Mouse (Mus musculus) gastrocnemius, postnatal 4 days (tissue): ENCODE results near the gene Mif4gd. TPM values are rescaled to one million over a fixed set of nuclear protein-coding genes. Genes with fewer than 3 reads are reported as not detected.
"Not testable (repeated sequence)": the region's sequence is repeated elsewhere in the genome, so short reads cannot be mapped to it uniquely, and the experiment has no call there.

Source experiments
- DNase-seq, 2 experiments: peaks; one replicate each; pipeline ENCODE4 v3.0.0; 2021 to 2022; ENCODE audit warnings: low spot score in 2 of 2, mixed read lengths in 2 of 2
- long read RNA-seq, 2 experiments: library from polyadenylated mRNA; stranded (forward); transcript quantifications; one replicate each; pipeline ENCODE4 v2.0.0; 2021
- total RNA-seq, 2 experiments: library from RNA; stranded (reverse); gene quantifications; 2 replicates each; pipeline ENCODE4 v1.2.3; 2021

Mif4gd gene
- total RNA-seq: 10 to 100 TPM; 29.7 to 31.9 TPM
- long read RNA-seq, experiment 1, transcript Mif4gd-201 (6 exons, 1,372 nt): major isoform, 9 of 26 reads
- long read RNA-seq, experiment 1, partial matches to known transcripts: 0 of 26 reads
- long read RNA-seq, experiment 1, other reads (novel, unspliced or antisense): 11 of 26 reads
- long read RNA-seq, experiment 2, transcript Mif4gd-201 (6 exons, 1,372 nt): major isoform, 7 of 20 reads
- long read RNA-seq, experiment 2, partial matches to known transcripts: 5 of 20 reads
- long read RNA-seq, experiment 2, other reads (novel, unspliced or antisense): 8 of 20 reads

- DNase-seq: peak; percentile 80 to 88
Measured at GRCm38 (mm10) chr11:115612410-115613137, at the start of gene Mif4gd. Mif4gd (minus strand) TSS chr11:115612969.

GRCm38 (mm10) chr11:115660376-115660775, 47.6 kb upstream of the Mif4gd start:
- no peak for DNase-seq

- DNase-seq: no peak
Measured at GRCm38 (mm10) chr11:115658521-115658920, 45.8 kb upstream of the Mif4gd start.

GRCm38 (mm10) chr11:115654128-115654527, 41.4 kb upstream of the Mif4gd start:
- DNase-seq: no peak

GRCm38 (mm10) chr11:115653194-115653593, 40.4 kb upstream of the Mif4gd start:
- no peak for DNase-seq

GRCm38 (mm10) chr11:115651680-115652079, 38.9 kb upstream of the Mif4gd start:
- no peak for DNase-seq

GRCm38 (mm10) chr11:115649706-115650105, 36.9 kb upstream of the Mif4gd start:
- DNase-seq: no peak

GRCm38 (mm10) chr11:115647459-115647858, 34.7 kb upstream of the Mif4gd start:
- DNase-seq: peak in 1 of 2 experiments; percentile 44

GRCm38 (mm10) chr11:115646439-115646838, 33.7 kb upstream of the Mif4gd start:
- DNase-seq: no peak

- DNase-seq: not testable (repeated sequence)
Measured at GRCm38 (mm10) chr11:115645498-115645897, 32.7 kb upstream of the Mif4gd start.

- no peak for DNase-seq
Measured at GRCm38 (mm10) chr11:115644308-115644707, 31.5 kb upstream of the Mif4gd start.

GRCm38 (mm10) chr11:115643265-115643664, 30.5 kb upstream of the Mif4gd start:
- DNase-seq: peak in 1 of 2 experiments; percentile 11

- DNase-seq: peak in 1 of 2 experiments; percentile 13
Measured at GRCm38 (mm10) chr11:115642705-115643104, 29.9 kb upstream of the Mif4gd start.

- no peak for DNase-seq
Measured at GRCm38 (mm10) chr11:115641664-115642036, 28.9 kb upstream of the Mif4gd start.

- peak in 1 of 2 experiments; percentile 14 for DNase-seq
Measured at GRCm38 (mm10) chr11:115640978-115641663, 28.4 kb upstream of the Mif4gd start.

- DNase-seq: no peak
Measured at GRCm38 (mm10) chr11:115640311-115640828, 27.6 kb upstream of the Mif4gd start.

- no peak for DNase-seq
Measured at GRCm38 (mm10) chr11:115639540-115639939, 26.8 kb upstream of the Mif4gd start.

- peak in 1 of 2 experiments; percentile 11 for DNase-seq
Measured at GRCm38 (mm10) chr11:115638498-115639409, 26.0 kb upstream of the Mif4gd start.

- no peak for DNase-seq
Measured at GRCm38 (mm10) chr11:115636960-115637359, 24.2 kb upstream of the Mif4gd start.

- DNase-seq: no peak
Measured at GRCm38 (mm10) chr11:115635484-115635883, 22.7 kb upstream of the Mif4gd start.

GRCm38 (mm10) chr11:115635041-115635440, 22.3 kb upstream of the Mif4gd start:
- no peak for DNase-seq
